Mouse (Mus musculus) adrenal gland, postnatal 14 days (tissue): ENCODE measurements at regions not wholly inside any gene's neighbourhood (a gene's known extent, or its start where the extent isn't known, plus 50 kb on each side); places are given as distances from the start of the nearest gene placed in this dataset.

Source experiments
- DNase-seq: peaks from one replicate; pipeline ENCODE4 v3.0.0; 2021; ENCODE audit warnings: mixed read lengths

DNA sequence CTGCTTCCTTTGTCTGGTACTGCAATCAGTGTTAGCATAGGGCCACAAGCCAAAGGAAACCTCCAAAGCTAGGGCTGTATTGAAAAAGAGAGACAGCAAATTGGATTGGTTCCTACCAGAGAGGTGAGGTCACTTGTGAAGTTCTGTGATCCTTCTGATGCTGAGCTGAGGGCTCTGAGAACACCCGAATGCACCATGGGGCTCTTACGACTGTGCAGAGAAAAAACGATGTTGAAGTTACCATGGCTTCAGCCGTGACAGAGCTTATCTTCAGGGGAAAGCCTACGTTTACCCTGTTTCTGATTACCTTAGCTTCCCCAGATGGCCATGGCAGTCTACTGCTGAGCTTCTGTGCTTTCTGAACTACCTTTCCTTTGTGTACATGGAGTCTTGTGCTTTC lies 53.9 kb upstream of the Fmo9 start:
- no peak for DNase-seq

DNA sequence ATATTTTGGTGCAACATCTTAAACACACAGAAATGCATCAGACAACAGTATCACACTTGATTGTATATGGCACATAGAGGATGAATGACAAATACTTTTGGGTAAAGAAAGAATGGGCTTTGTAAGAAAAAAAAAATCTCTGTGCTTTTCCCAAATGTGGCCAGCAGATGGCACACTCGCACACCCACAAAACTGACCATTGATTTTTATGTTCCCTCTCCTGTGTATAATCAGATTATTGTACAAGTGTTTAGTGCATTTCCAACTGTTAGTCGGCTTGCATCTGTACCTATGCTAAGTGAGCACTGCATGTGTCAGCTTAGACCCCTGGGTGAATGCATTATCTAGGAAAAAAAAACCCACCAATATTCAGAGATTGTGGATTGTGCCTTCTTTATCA lies 56.4 kb upstream of the Fmo9 start:
- peak; percentile 13 for DNase-seq

- DNase-seq = no peak
Measured at GRCm38 (mm10) chr1:166750236-166750635, 68.6 kb upstream of the Fmo9 start.

- no peak for DNase-seq
Measured at GRCm38 (mm10) chr1:166750777-166751176, 69.1 kb upstream of the Fmo9 start.

DNA sequence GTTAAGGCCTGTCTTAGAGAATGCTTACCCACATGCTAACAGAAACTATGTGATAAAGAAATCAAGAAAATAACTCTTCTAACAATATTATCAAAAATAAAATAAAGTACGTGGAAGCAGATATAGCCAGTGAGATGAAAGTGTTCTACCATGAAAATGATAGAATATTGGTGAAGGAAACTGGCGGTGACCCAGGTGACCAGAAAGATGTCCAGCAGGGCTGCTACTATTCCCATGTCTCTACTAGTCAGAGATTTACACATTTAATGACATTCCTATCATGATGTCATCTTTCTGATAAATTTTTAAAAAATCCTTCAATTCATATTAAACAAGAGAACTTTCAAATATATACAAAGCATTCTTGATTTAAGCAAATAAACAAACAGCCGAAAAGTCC lies 69.8 kb upstream of the Fmo9 start:
- DNase-seq = no peak

DNA sequence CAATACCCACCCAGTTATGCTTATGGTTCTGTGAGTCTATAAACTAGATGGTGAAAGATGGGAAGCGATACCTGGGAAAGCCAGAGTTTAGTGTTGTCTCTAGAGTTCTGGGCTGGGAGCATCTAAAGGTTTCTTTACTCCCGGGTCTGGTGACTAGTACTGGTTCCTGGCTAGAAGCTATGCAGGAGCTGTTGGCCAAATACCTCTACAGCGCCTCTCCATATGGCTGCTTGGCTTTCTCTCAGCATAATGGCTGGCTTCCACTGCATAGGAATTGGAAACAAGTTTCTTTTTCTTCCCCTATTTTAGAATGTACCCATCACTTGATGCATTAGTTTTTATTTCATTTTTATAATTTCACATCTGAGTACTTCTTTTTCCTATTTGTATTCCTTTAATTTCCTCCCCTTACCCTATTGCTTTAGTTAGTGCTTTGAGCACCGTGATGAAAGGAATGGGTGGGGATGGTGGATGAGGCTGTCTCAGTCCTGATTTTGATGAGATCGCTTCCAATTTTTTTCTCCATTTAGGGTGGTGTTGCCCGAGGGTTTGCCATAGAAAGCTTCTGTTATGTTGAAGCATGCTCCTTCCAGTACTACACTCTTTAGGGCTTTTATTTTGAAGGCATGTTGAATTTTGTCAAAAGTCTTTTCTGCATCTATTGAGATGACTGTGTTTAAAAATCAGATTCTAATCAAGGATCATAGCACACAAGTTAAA lies 71.5 kb upstream of the Fmo9 start:
- DNase-seq = no peak

DNA sequence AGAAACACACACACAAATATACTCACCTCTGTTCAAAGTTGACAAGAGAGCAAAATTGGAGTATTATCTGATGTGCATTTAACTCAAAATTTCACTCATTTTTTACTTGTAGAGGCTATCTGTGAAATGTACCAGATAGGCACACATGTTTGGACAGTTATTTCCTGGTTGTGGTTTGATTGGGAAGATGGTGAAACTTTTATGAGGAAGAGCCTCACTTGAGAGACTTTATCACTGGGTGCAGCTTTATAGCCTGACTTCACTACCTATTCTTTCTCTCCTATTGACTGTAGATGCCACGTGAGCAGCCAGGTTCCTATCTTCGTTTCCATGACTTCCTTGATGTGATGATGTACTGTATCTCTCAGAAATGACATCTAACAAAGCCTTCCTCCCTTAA lies 77.3 kb upstream of the Fmo9 start:
- no peak for DNase-seq

GRCm38 (mm10) chr1:166773114-166773513 lies 91.5 kb upstream of the Fmo9 start:
- DNase-seq = no peak

GRCm38 (mm10) chr1:166782106-166782505 lies 100.5 kb upstream of the Fmo9 start:
- peak; percentile 53 for DNase-seq

DNA sequence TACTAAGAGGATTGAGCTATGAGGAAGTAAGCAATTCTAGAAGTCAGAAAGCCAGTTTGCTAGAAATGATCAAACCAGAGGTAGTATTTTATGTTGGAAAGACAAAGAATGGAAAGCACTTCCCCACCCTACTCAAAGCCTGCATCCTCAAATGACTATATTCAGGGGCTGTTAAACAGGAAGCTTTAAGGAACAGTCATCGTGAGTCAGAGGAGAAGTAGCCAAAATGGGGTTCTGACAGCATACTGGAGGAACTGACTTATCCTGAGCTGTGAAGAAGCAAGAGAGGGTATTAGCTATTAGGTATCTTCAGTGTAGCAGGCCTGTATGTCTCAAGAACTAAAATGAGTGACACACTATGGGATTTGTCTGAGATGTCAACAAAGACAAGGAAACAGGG lies 106.3 kb upstream of the Fmo9 start:
- no peak for DNase-seq

GRCm38 (mm10) chr1:166788824-166789399 lies 107.3 kb upstream of the Fmo9 start:
- no peak for DNase-seq

- DNase-seq = no peak
Measured at GRCm38 (mm10) chr1:166793052-166793716, 111.5 kb upstream of the Fmo9 start.

- DNase-seq = peak; percentile 73
Measured at GRCm38 (mm10) chr1:166793717-166794081, 112.1 kb upstream of the Fmo9 start.

DNA sequence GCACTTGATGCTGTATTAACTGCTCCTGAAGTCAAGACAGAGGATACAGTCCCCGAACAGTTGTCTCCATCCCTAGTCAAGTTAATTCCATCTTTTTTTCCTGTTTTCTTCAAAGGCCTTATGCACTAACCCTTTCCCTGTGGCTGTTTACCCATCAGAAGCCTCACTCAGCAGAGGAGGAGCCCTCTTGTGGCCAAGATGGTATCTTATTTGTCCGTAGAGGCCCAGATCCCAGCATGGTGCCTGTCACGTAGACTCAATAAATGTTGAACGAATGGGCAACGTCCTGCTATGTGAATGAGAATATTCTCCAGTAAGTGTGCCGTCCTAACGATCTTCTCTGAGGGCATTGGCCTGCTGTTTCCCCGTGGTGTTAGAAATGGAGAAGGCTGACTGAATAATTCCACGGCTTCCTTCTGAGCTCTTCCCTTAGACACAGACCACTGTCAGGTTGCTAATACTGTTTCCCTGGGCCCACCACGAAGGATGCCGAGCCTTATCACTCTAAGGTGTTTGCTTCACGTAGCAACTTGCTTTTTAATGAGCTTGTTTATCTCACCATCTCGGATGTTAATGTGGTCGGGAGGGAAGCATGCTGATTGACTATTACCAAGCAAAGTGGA lies 113.1 kb upstream of the Fmo9 start:
- peak; percentile 36 for DNase-seq

DNA sequence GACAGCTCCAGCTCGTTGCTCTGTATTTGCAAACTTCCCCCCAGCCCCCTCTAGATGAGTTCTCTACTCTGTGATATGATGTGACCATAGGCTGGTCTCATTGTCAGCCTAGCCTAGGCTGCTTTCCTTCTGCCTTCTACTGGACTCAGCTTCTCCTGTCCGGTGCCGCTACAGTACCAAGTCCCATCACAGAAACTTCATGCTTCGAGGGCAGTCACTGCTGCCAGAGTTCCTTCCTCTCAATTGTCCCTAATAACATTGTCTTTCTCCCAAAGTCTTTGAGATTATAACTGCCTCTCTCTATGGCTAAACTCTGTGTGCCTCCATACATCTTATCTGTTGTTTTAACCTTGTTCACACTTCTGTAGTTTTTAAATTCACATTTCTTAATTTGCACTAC lies 114.0 kb upstream of the Fmo9 start:
- DNase-seq = no peak

DNA sequence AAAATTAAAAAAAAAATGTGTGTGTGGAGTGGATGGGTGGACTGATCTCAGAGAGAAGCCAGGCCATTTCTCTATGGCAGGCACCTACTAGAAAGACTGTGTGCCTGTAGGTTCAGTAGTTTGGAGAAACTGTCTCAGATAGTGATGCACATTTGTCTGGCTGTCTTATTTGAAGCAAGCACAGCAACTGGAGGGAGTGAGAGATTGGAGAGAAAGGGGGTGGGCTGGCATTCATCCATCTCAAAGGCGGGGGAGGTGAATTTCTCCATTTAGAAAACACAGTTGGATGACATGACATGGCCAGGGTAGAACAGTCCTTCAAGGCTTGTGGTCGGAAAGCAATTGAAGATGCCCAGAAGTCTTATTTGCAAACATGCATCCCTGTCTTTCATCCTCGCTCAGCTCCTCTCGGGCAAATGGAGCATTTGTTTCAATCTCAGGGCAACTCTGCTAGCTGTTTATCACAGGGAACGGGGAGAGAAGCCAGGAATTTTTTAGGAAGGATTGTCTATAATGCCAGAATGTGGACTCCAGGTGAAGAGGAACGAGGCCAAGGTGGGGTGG lies 114.8 kb upstream of the Fmo9 start:
- DNase-seq = no peak

DNA sequence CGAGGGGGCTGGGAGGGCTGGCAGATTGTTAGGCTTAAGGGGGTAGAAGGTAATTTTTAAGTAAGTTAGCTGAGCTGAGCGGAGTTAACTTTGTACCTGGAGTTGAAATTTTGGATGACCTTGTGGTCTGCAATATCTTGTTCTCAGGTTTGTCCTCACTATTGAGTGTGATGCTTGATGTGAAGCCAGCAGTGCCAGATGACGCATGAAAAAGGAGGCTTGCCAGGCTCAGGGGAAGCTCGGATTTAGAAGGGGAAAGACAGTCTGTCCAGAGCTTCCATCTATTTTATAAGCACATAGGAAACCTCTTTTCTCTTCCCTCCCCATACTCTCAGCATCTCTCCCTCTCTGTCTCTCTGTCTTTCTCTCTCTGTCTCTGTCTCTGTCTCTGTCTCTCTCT lies 115.3 kb upstream of the Fmo9 start:
- DNase-seq = peak; percentile 54

DNA sequence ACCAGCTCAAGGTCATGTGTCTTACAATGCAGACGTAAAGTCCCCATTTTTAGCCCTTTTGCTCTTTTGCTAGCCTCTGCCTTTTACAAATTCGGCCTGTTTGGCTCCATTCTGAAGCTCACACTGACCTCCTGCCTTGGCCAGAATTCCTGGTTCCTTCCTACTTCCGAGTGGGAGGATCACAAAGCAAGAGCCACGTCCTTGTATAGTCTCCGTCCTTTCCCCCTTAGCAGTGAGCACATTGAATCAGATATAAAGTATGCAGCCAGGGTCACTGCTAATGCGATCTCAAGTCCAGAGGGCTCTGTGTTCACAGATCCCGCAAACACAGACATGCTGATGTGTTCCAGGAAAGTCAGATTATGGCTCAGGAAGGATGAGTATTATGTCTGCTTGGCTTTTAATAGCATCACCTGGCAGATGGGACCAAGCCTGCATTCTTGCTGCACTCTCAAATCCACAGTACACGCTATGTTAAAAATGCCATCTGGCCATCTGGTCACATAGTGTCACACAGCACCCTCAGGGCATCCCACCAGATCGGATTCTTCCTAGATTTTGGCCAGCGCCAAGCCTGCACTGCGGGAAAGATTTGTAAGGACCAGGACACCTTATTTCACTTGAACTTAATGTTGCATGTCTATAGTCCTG lies 119.4 kb upstream of the Fmo9 start:
- peak; percentile 19 for DNase-seq

GRCm38 (mm10) chr1:166801929-166802328 lies 120.3 kb upstream of the Fmo9 start:
- no peak for DNase-seq

- no peak for DNase-seq
Measured at GRCm38 (mm10) chr1:166803928-166804327, 122.3 kb upstream of the Fmo9 start.

- no peak for DNase-seq
Measured at GRCm38 (mm10) chr1:166804333-166804732, 122.7 kb upstream of the Fmo9 start.

DNA sequence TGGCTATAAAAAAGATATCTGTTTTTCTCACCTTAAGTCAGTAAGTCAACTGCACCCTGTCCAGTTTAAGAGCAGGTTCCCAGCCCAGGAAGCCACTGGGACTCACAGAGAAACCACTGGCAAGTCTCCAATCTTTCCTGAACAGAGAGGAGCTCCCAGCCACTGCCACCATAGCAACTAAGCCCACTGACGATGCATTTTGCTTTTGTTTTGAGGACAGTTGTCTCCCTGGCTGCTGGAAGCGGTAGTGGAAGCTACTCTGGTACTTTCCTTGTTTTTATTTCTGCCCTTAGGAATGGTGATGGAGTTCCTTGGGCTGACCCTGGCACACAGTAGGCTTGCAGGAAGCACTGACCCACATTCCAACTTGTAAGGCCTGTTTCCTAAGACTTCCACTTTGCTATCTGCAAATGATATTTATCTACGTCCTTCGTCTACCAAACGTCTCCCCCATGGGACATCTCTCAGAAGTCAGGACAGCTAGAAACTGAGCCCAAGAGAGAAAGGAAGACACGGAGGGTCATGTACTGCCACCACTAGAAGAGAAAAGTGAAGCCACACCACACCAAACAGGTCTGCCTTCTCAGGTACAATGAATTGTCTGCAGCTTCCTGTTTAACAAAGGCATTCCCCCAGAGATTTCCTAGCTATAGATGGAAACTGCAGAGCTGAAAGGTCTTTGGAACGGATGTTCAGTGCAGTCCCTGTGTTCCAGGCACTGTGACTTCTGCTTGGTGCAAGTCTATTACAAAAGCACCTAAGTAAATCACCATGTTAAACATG lies 125.7 kb upstream of the Fmo9 start:
- no peak for DNase-seq
